Mouse (Mus musculus) effector memory CD4-positive, alpha-beta T cell, adult 7 months (primary cell): Measurements from ENCODE around the gene Agrp. TPM values are rescaled to one million over a fixed set of nuclear protein-coding genes. Genes with fewer than 3 reads are reported as not detected.

Experiments used
- polyA plus RNA-seq: library from polyadenylated mRNA; unstranded; fragments of 100-300 nt; shearing (Covaris generic); gene quantifications from one replicate; pipeline ENCODE4 v1.2.1, GENCODE M21; 2017

The Agrp gene
- not detected for polyA plus RNA-seq

GRCm38 (mm10) chr8:105636963-105637510, at the start of gene Agrp:
TSS of gene Agrp (minus strand) at chr8:105637393.

GRCm38 (mm10) chr8:105685796-105686308, 48.7 kb upstream of the Agrp start, which contains the start of gene Carmil2:
TSS of gene Carmil2 (plus strand) at chr8:105686274.

GRCm38 (mm10) chr8:105636018-105636962, 903 bp downstream of the Agrp start, which contains the start of gene Ctcf:
TSS of gene Ctcf (plus strand) at chr8:105636568.

GRCm38 (mm10) chr8:105604804-105605381, 32.3 kb downstream of the Agrp start, which contains the start of gene Ripor1:
TSS of gene Ripor1 (plus strand) at chr8:105605255.

GRCm38 (mm10) chr8:105565952-105566702, 71.1 kb downstream of the Agrp start, which contains the start of gene Atp6v0d1:
TSS of gene Atp6v0d1 (minus strand) at chr8:105566047.

GRCm38 (mm10) chr8:105518436-105519313, 118.5 kb downstream of the Agrp start, which contains the start of gene Hsd11b2:
TSS of gene Hsd11b2 (plus strand) at chr8:105518755.

Other genes starting within 250 kb of the Agrp start
- 0.29 TPM for gene Kctd19, start 223.9 kb downstream of the Agrp start, polyA plus RNA-seq
- not detected for gene Lrrc36, start 223.8 kb downstream of the Agrp start, polyA plus RNA-seq
- 0.99 TPM for gene Tppp3, start 165.9 kb downstream of the Agrp start, polyA plus RNA-seq
- gene Zdhhc1, start 140.5 kb downstream of the Agrp start, polyA plus RNA-seq: 5.9 TPM
- 0.96 TPM for gene Hsd11b2, start 118.6 kb downstream of the Agrp start, polyA plus RNA-seq
- 62.3 TPM for gene Atp6v0d1, start 71.3 kb downstream of the Agrp start, polyA plus RNA-seq
- gene Ripor1, start 32.1 kb downstream of the Agrp start, polyA plus RNA-seq: 11.9 TPM
- 168 TPM for gene Ctcf, start 825 bp downstream of the Agrp start, polyA plus RNA-seq
- gene Carmil2, start 48.9 kb upstream of the Agrp start, polyA plus RNA-seq: 88.0 TPM
- 65.3 TPM for gene Acd, start 63.7 kb upstream of the Agrp start, polyA plus RNA-seq
- gene Pard6a, start 63.8 kb upstream of the Agrp start, polyA plus RNA-seq: 19.9 TPM
- gene 4933405L10Rik, start 70.3 kb upstream of the Agrp start, polyA plus RNA-seq: not detected
- 4.5 TPM for gene Enkd1, start 70.8 kb upstream of the Agrp start, polyA plus RNA-seq
- gene Gfod2, start 121.3 kb upstream of the Agrp start, polyA plus RNA-seq: 7.1 TPM
- gene Ranbp10, start 190.0 kb upstream of the Agrp start, polyA plus RNA-seq: 63.2 TPM
- gene Tsnaxip1, start 190.3 kb upstream of the Agrp start, polyA plus RNA-seq: not detected
- gene Cenpt, start 215.9 kb upstream of the Agrp start, polyA plus RNA-seq: 18.8 TPM
- gene Thap11, start 217.7 kb upstream of the Agrp start, polyA plus RNA-seq: 15.4 TPM
- 11.2 TPM for gene Nutf2, start 223.2 kb upstream of the Agrp start, polyA plus RNA-seq
- 77.2 TPM for gene Edc4, start 243.5 kb upstream of the Agrp start, polyA plus RNA-seq